Mouse (Mus musculus) lung, postnatal 0 days (tissue): ENCODE results near the gene Eepd1.

Experiments used
- CTCF ChIP-seq: IDR thresholded peaks from 2 replicates; pipeline ENCODE4 v1.5.1; 2016; ENCODE audit warnings: antibody characterized with exemption, mild to moderate bottlenecking
- EP300 ChIP-seq: IDR thresholded peaks from 2 replicates; pipeline ENCODE4 v1.6.1; 2016; ENCODE audit warnings: antibody characterized with exemption, mild to moderate bottlenecking, control low read depth

GRCm38 (mm10) chr9:25496703-25497102 lies 15.4 kb downstream of the Eepd1 start:
- TF ChIP-seq CTCF (no peak), EP300 (no peak)
